In genomic region chr17:49590051-49590450, GRCm38 (mm10) we compare ENCODE assay signal across 18 mouse cellular contexts. TPM values are rescaled to one million over a fixed set of nuclear protein-coding genes. Genes with fewer than 3 reads are reported as not detected.
DNase-seq lines count a peak whose midpoint lies in the region; ATAC-seq and TF ChIP-seq lines count a peak whose summit lies in the region.
"Had no signal": no experiment of that assay in that cellular context is flagged by ENCODE, and none has a peak within 500 bp of the region (broad histone marks: within the 10 kb centered on the region; RNA-seq: fewer than 3 reads in every experiment).

No protein-coding gene starts in this region.

- no peak for TF ChIP-seq POLR2A in brain, embryonic 14.5 days (IDR thresholded peaks at IDR 0.05; ENCODE audit: borderline replicate concordance, extremely low read depth, insufficient read depth, insufficient read length, poor library complexity, severe bottlenecking)

- TF ChIP-seq CTCF in left cerebral cortex, adult 2 months (IDR thresholded peaks at IDR 0.05): no peak
- TF ChIP-seq CTCF in brain, embryonic 14.5 days (IDR thresholded peaks at IDR 0.05; ENCODE audit: borderline replicate concordance, extremely low read depth, insufficient read depth, insufficient read length): no peak

- ATAC-seq in embryonic facial prominence, embryonic 11.5 days (replicated peaks; ENCODE audit: insufficient number of reproducible peaks, low FRiP score, low TSS enrichment, low read depth): no peak
- ATAC-seq in heart, embryonic 12.5 days (ENCODE audit: insufficient number of reproducible peaks, low FRiP score): no peak
- ATAC-seq: forebrain, embryonic 15.5 days had no signal

- H3K4me3 ChIP-seq in embryonic facial prominence, embryonic 11.5 days (ENCODE audit: low read depth, low read length): no peak overlapping the region
- no peak overlapping the region for H3K4me3 ChIP-seq in embryonic facial prominence, embryonic 10.5 days
- no peak overlapping the region for H3K4me3 ChIP-seq in left cerebral cortex, adult 2 months
- H3K4me3 ChIP-seq in heart, embryonic 12.5 days: no peak overlapping the region
- no peak overlapping the region for H3K4me3 ChIP-seq in forebrain, embryonic 10.5 days
- H3K4me3 ChIP-seq: forebrain, embryonic 15.5 days; hindbrain, embryonic 15.5 days; lung, embryonic 15.5 days; megakaryocyte, embryonic 14.5 days; myocyte had no signal

- 29% methylated on average over 8 of the region's 8 CpGs for WGBS in embryonic facial prominence, embryonic 11.5 days
- 30% methylated on average over 8 of the region's 8 CpGs for WGBS in embryonic facial prominence, embryonic 10.5 days
- WGBS in heart, embryonic 12.5 days: 43% methylated on average over 8 of the region's 8 CpGs
- WGBS in forebrain, embryonic 10.5 days: 55% methylated on average over 8 of the region's 8 CpGs

- H3K27me3 ChIP-seq in embryonic facial prominence, embryonic 11.5 days (ENCODE audit: control insufficient read depth, insufficient read depth, low read length): no peaks in the 10 kb centered on the region
- no peaks in the 10 kb centered on the region for H3K27me3 ChIP-seq in embryonic facial prominence, embryonic 10.5 days (replicated peaks; ENCODE audit: low read depth, poor library complexity, severe bottlenecking)
- H3K27me3 ChIP-seq in heart, embryonic 12.5 days (replicated peaks): no peaks in the 10 kb centered on the region
- no peaks in the 10 kb centered on the region for H3K27me3 ChIP-seq in forebrain, embryonic 10.5 days (ENCODE audit: poor library complexity, severe bottlenecking)
- H3K27me3 ChIP-seq: forebrain, embryonic 15.5 days; hindbrain, embryonic 15.5 days; lung, embryonic 15.5 days; megakaryocyte, embryonic 14.5 days had no signal

- H3K4me2 ChIP-seq in embryonic facial prominence, embryonic 11.5 days (ENCODE audit: low read depth, low read length): no peak overlapping the region
- H3K4me2 ChIP-seq in heart, embryonic 12.5 days: no peak overlapping the region
- H3K4me2 ChIP-seq: forebrain, embryonic 15.5 days; hindbrain, embryonic 15.5 days; lung, embryonic 15.5 days had no signal

- intact Hi-C loops in left cerebral cortex, adult 2 months (cut with DNase I): no loop called here
- intact Hi-C loops in left cerebral cortex, postnatal 14 days (cut with DNase I): no loop called here

- no peak overlapping the region for H3K27ac ChIP-seq in embryonic facial prominence, embryonic 11.5 days (replicated peaks; ENCODE audit: low read depth, low read length)
- no peak overlapping the region for H3K27ac ChIP-seq in embryonic facial prominence, embryonic 10.5 days (replicated peaks)
- peak overlapping the region; percentile 28; the same call in 1 of the 2 replicates for H3K27ac ChIP-seq in left cerebral cortex, adult 2 months
- H3K27ac ChIP-seq in heart, embryonic 12.5 days (ENCODE audit: poor library complexity, severe bottlenecking): no peak overlapping the region
- no peak overlapping the region for H3K27ac ChIP-seq in forebrain, embryonic 10.5 days
- H3K27ac ChIP-seq: forebrain, embryonic 15.5 days; hindbrain, embryonic 15.5 days; lung, embryonic 15.5 days had no signal

- H3K36me3 ChIP-seq in embryonic facial prominence, embryonic 11.5 days (replicated peaks; ENCODE audit: control insufficient read depth, insufficient read depth, low read depth, low read length): no peaks in the 10 kb centered on the region
- H3K36me3 ChIP-seq in embryonic facial prominence, embryonic 10.5 days (replicated peaks): no peaks in the 10 kb centered on the region
- H3K36me3 ChIP-seq in heart, embryonic 12.5 days: no peaks in the 10 kb centered on the region
- H3K36me3 ChIP-seq in forebrain, embryonic 10.5 days (replicated peaks): no peaks in the 10 kb centered on the region
- H3K36me3 ChIP-seq: forebrain, embryonic 15.5 days; hindbrain, embryonic 15.5 days; lung, embryonic 15.5 days had no signal

- H3K9ac ChIP-seq in embryonic facial prominence, embryonic 11.5 days (replicated peaks; ENCODE audit: low read length): no peak overlapping the region
- no peak overlapping the region for H3K9ac ChIP-seq in heart, embryonic 12.5 days
- H3K9ac ChIP-seq: forebrain, embryonic 15.5 days; hindbrain, embryonic 15.5 days; lung, embryonic 15.5 days had no signal

- H3K9me3 ChIP-seq in embryonic facial prominence, embryonic 11.5 days (replicated peaks; ENCODE audit: control insufficient read depth, low read length): no peaks in the 10 kb centered on the region
- H3K9me3 ChIP-seq in embryonic facial prominence, embryonic 10.5 days: no peaks in the 10 kb centered on the region
- no peaks in the 10 kb centered on the region for H3K9me3 ChIP-seq in heart, embryonic 12.5 days (replicated peaks)
- no peaks in the 10 kb centered on the region for H3K9me3 ChIP-seq in forebrain, embryonic 10.5 days
- H3K9me3 ChIP-seq: forebrain, embryonic 15.5 days; hindbrain, embryonic 15.5 days; lung, embryonic 15.5 days had no signal

- DNase-seq in embryonic facial prominence, embryonic 11.5 days (ENCODE audit: low spot score): peak; percentile 30
- DNase-seq in embryonic facial prominence, embryonic 10.5 days (ENCODE audit: low spot score): no peak
- DNase-seq in left cerebral cortex, adult 2 months (ENCODE audit: extremely low spot score in 1 of 2, low spot score in 2 of 2): no peak
- DNase-seq in left cerebral cortex, postnatal 14 days (ENCODE audit: low spot score in 2 of 2): no peak
- peak; percentile 35 for DNase-seq in brain, embryonic 14.5 days (ENCODE audit: low read depth)
- DNase-seq in mesoderm, embryonic 11.5 days (ENCODE audit: low read depth, low spot score): peak; percentile 39
- DNase-seq in forebrain, embryonic 10.5 days (ENCODE audit: extremely low spot score, low spot score): no peak
- DNase-seq: adrenal gland, adult 2 months; B cell, adult 2 months; cerebellum, postnatal 14 days; kidney, adult 2 months; liver had no signal

- no peaks in the 10 kb centered on the region for H3K4me1 ChIP-seq in embryonic facial prominence, embryonic 11.5 days (ENCODE audit: control insufficient read depth, insufficient read depth, low read length)
- peaks cover 12% of the 10 kb centered on the region for H3K4me1 ChIP-seq in embryonic facial prominence, embryonic 10.5 days
- no peaks in the 10 kb centered on the region for H3K4me1 ChIP-seq in heart, embryonic 12.5 days (replicated peaks)
- peaks cover 10% of the 10 kb centered on the region for H3K4me1 ChIP-seq in forebrain, embryonic 10.5 days
- H3K4me1 ChIP-seq: forebrain, embryonic 15.5 days; lung, embryonic 15.5 days; megakaryocyte, embryonic 14.5 days had no signal

RNA-seq across cellular contexts. Expression of gene Kif6, which starts 24.9 kb away (rescaled TPM):
- 1.9 and 3.1 TPM in 2 replicates for polyA plus RNA-seq in embryonic facial prominence, embryonic 11.5 days (2014; fragmentation: Nextera tagmentation; extraction: Ambion mirVana)
- polyA plus RNA-seq in embryonic facial prominence, embryonic 10.5 days (2016; fragmentation: Nextera tagmentation; extraction: Ambion mirVana): 2.7 and 3.5 TPM in 2 replicates
- total RNA-seq in left cerebral cortex, adult 2 months (2021): 1 to 10 TPM; 1.9 to 2.1 TPM
- total RNA-seq in left cerebral cortex, postnatal 14 days (2021): 1 to 10 TPM; 1.4 to 2.2 TPM
- 1.4 and 1.9 TPM in 2 replicates for polyA plus RNA-seq in brain, embryonic 14.5 days (2012; rRNA removed)
- polyA plus RNA-seq in heart, embryonic 12.5 days (2016; fragmentation: Nextera tagmentation; extraction: Ambion mirVana): 1.4 and 2.5 TPM in 2 replicates
- polyA plus RNA-seq in forebrain, embryonic 10.5 days (2016; fragmentation: Nextera tagmentation; extraction: Ambion mirVana): 2.6 and 2.8 TPM in 2 replicates

RNA-seq across cellular contexts. Expression of gene Daam2, which starts 25.9 kb away (rescaled TPM):
- polyA plus RNA-seq in embryonic facial prominence, embryonic 11.5 days (2014; fragmentation: Nextera tagmentation; extraction: Ambion mirVana): 7.0 TPM in 2 replicates
- polyA plus RNA-seq in embryonic facial prominence, embryonic 10.5 days (2016; fragmentation: Nextera tagmentation; extraction: Ambion mirVana): 4.8 and 6.1 TPM in 2 replicates
- 10 to 100 TPM; 48.7 to 55.6 TPM for total RNA-seq in left cerebral cortex, adult 2 months (2021)
- 10 to 100 TPM; 50.1 to 55.5 TPM for total RNA-seq in left cerebral cortex, postnatal 14 days (2021)
- 9.4 and 13.9 TPM in 2 replicates for polyA plus RNA-seq in brain, embryonic 14.5 days (2012; rRNA removed)
- 4.1 and 5.3 TPM in 2 replicates for polyA plus RNA-seq in heart, embryonic 12.5 days (2016; fragmentation: Nextera tagmentation; extraction: Ambion mirVana)
- polyA plus RNA-seq in forebrain, embryonic 10.5 days (2016; fragmentation: Nextera tagmentation; extraction: Ambion mirVana): 1.5 and 1.7 TPM in 2 replicates

Comparison
In these comparisons a context has a peak if more than half of its experiments do, and no peak if none do; other contexts are left out.
1. DNase-seq: peak in embryonic facial prominence, embryonic 11.5 days (single experiment), brain, embryonic 14.5 days (single experiment) and mesoderm, embryonic 11.5 days (single experiment); none in embryonic facial prominence, embryonic 10.5 days (single experiment), left cerebral cortex, adult 2 months (0 of 2), left cerebral cortex, postnatal 14 days (0 of 2) and forebrain, embryonic 10.5 days (single experiment).